Comparison of ENCODE assay signal across 9 mouse cellular contexts in genomic region chr1:93100243-93100575, GRCm38 (mm10). TPM values are rescaled to one million over a fixed set of nuclear protein-coding genes. Genes with fewer than 3 reads are reported as not detected.
DNase-seq lines count a peak whose midpoint lies in the region; ATAC-seq and TF ChIP-seq lines count a peak whose summit lies in the region.
"Had no signal": no experiment of that assay in that cellular context is flagged by ENCODE, and none has a peak within 500 bp of the region (broad histone marks: within the 10 kb centered on the region; RNA-seq: fewer than 3 reads in every experiment).

No protein-coding gene starts in this region.

- 2% methylated on average over 18 of the region's 18 CpGs for WGBS in forebrain, embryonic 12.5 days
- WGBS in kidney, postnatal 0 days: 4% methylated on average over 18 of the region's 18 CpGs

- peak overlapping the region; percentile 97 for H3K4me2 ChIP-seq in forebrain, embryonic 12.5 days
- peak overlapping the region; percentile 69 for H3K4me2 ChIP-seq in kidney, postnatal 0 days (ENCODE audit: low read length)
- peak overlapping the region; percentile 61 for H3K4me2 ChIP-seq in myocyte (ENCODE audit: low read depth)

- no peak overlapping the region for H3ac ChIP-seq in myocyte (ENCODE audit: control insufficient read depth, insufficient read length)

- H3K79me2 ChIP-seq in myocyte (ENCODE audit: control insufficient read depth, insufficient read depth): no peaks in the 10 kb centered on the region

- H3K36me3 ChIP-seq in forebrain, embryonic 12.5 days (replicated peaks): peaks cover 5% of the 10 kb centered on the region; the same call in 1 of the 2 replicates
- H3K36me3 ChIP-seq in kidney, postnatal 0 days (ENCODE audit: insufficient read depth, low read length): no peaks in the 10 kb centered on the region
- H3K36me3 ChIP-seq in myocyte (ENCODE audit: control insufficient read depth, insufficient read depth): no peaks in the 10 kb centered on the region

- TF ChIP-seq POLR2A in myocyte (IDR thresholded peaks at IDR 0.05; ENCODE audit: insufficient read length, low read depth): no peak

- no peaks in the 10 kb centered on the region for H3K9me3 ChIP-seq in forebrain, embryonic 12.5 days
- no peaks in the 10 kb centered on the region for H3K9me3 ChIP-seq in kidney, postnatal 0 days (replicated peaks; ENCODE audit: low read length)

- peaks cover 42% of the 10 kb centered on the region for H3K4me1 ChIP-seq in forebrain, embryonic 12.5 days
- H3K4me1 ChIP-seq in kidney, postnatal 0 days (replicated peaks; ENCODE audit: insufficient read depth, low read length): peaks cover 13% of the 10 kb centered on the region; the same call in 1 of the 2 replicates

- H3K9ac ChIP-seq in forebrain, embryonic 12.5 days: peak overlapping the region; percentile 73
- H3K9ac ChIP-seq in kidney, postnatal 0 days (ENCODE audit: low read depth, low read length): peak overlapping the region; percentile 44; the same call in 1 of the 2 replicates

- peaks cover 17% of the 10 kb centered on the region for H3K27me3 ChIP-seq in forebrain, embryonic 12.5 days
- peaks cover 20% of the 10 kb centered on the region for H3K27me3 ChIP-seq in kidney, postnatal 0 days (ENCODE audit: insufficient read depth, low read length)
- H3K27me3 ChIP-seq in myocyte (ENCODE audit: control insufficient read depth, insufficient read depth, insufficient read length): peaks cover 40% of the 10 kb centered on the region

- DNase-seq in kidney, adult 18-20 months: peak; percentile 17
- no peak for DNase-seq in kidney, adult 8-10 months
- peak; percentile 41 for DNase-seq in adrenal gland, postnatal 14 days
- no peak for DNase-seq in kidney, postnatal 0 days (ENCODE audit: low spot score)
- no peak for DNase-seq in layer of hippocampus, postnatal 36 days

- peak overlapping the region; percentile 80; the same call in 1 of the 2 replicates for H3K27ac ChIP-seq in forebrain, embryonic 12.5 days
- no peak overlapping the region for H3K27ac ChIP-seq in kidney, postnatal 0 days

- TF ChIP-seq CTCF in kidney, postnatal 0 days (IDR thresholded peaks at IDR 0.05; ENCODE audit: low read depth): no peak

- no peak; the same call in 1 of the 2 replicates for ATAC-seq in forebrain, embryonic 12.5 days (ENCODE audit: low FRiP score)
- ATAC-seq in kidney, postnatal 0 days (replicated peaks; ENCODE audit: low FRiP score, low read depth): peak; percentile 38; the same call in 1 of the 2 replicates
- ATAC-seq in erythroid progenitor cell, adult 5-6 weeks (replicated peaks; ENCODE audit: low FRiP score, poor library complexity, severe bottlenecking): no peak
- ATAC-seq: Patski had no signal

- peak overlapping the region; percentile 66 for H3K4me3 ChIP-seq in forebrain, embryonic 12.5 days (replicated peaks)
- H3K4me3 ChIP-seq in kidney, postnatal 0 days (replicated peaks; ENCODE audit: low read depth, low read length): peak overlapping the region; percentile 39
- no peak overlapping the region for H3K4me3 ChIP-seq in myocyte

TF ChIP-seq in myocyte, 11 proteins besides CTCF, POLR2A, EP300 and RAD21:
- no peak for TF ChIP-seq TCF3 (IDR thresholded peaks at IDR 0.05; ENCODE audit: insufficient read length, low read depth)
- TF ChIP-seq USF1 (IDR thresholded peaks at IDR 0.05; ENCODE audit: low read depth): no peak

RNA-seq across cellular contexts. Expression of gene Kif1a, which starts 1.5 kb away (rescaled TPM):
- total RNA-seq in adrenal gland, postnatal 14 days (2021): 18.5 and 25.5 TPM in 2 replicates
- polyA plus RNA-seq in forebrain, embryonic 12.5 days (2016; fragmentation: Nextera tagmentation; extraction: Ambion mirVana): 129 and 140 TPM in 2 replicates
- polyA plus RNA-seq in kidney, postnatal 0 days (2015; fragmentation: Nextera tagmentation; extraction: Ambion mirVana): 3.7 and 4.8 TPM in 2 replicates
- polyA plus RNA-seq in myocyte (2012; fragmentation: generic; extraction: Trizol): 0.95 TPM
- 0.36 TPM in 1 of 2 replicates, not detected in the other for total RNA-seq in erythroid progenitor cell, adult 5-6 weeks (2015; ENCODE audit: low replicate concordance)
- not detected in 2 replicates for total RNA-seq in erythroid progenitor cell, adult 5-6 weeks (2017; ENCODE audit: low replicate concordance)
- 100 to 1,000 TPM; 607 to 610 TPM for total RNA-seq in layer of hippocampus, postnatal 36 days (2021)
- polyA plus RNA-seq: Patski had no signal

RNA-seq across cellular contexts. Expression of gene Agxt, which starts 34.8 kb away (rescaled TPM):
- total RNA-seq in adrenal gland, postnatal 14 days (2021): 2.3 and 40.2 TPM in 2 replicates
- not detected in 2 replicates for polyA plus RNA-seq in forebrain, embryonic 12.5 days (2016; fragmentation: Nextera tagmentation; extraction: Ambion mirVana)
- polyA plus RNA-seq in kidney, postnatal 0 days (2015; fragmentation: Nextera tagmentation; extraction: Ambion mirVana): 0.24 and 0.33 TPM in 2 replicates
- not detected for polyA plus RNA-seq in myocyte (2012; fragmentation: generic; extraction: Trizol)
- total RNA-seq in erythroid progenitor cell, adult 5-6 weeks (2015; ENCODE audit: low replicate concordance): not detected in 2 replicates
- total RNA-seq in erythroid progenitor cell, adult 5-6 weeks (2017; ENCODE audit: low replicate concordance): not detected in 2 replicates
- total RNA-seq in layer of hippocampus, postnatal 36 days (2021): not detected
- polyA plus RNA-seq: Patski had no signal

Comparison
In these comparisons a context has a peak if more than half of its experiments do, and no peak if none do; other contexts are left out.
1. DNase-seq: peak in kidney, adult 18-20 months (single experiment) and adrenal gland, postnatal 14 days (single experiment); none in kidney, adult 8-10 months (0 of 2), kidney, postnatal 0 days (single experiment) and layer of hippocampus, postnatal 36 days (0 of 2).
2. RNA of gene Kif1a, which starts 1.5 kb away (total RNA-seq): 607 to 610 TPM in layer of hippocampus, postnatal 36 days; 18.5 to 25.5 TPM in adrenal gland, postnatal 14 days and 0.36 TPM in erythroid progenitor cell, adult 5-6 weeks; every median in the first group is over 10 times any median in the second.
3. Peak in every context shown above with its lines, with median percentiles within 50 percentile points of each other: H3K4me2 ChIP-seq.